Comparison of ENCODE assay signal across 8 mouse cellular contexts in genomic region chr1:46970470-46970869, GRCm38 (mm10).
A peak's percentile ranks its signal among the peaks of the same experiment; 100 is the strongest.
DNase-seq lines count a peak whose midpoint lies in the region; ATAC-seq lines count a peak whose summit lies in the region.

No protein-coding gene starts in this region.

- peak; percentile 48; the same call in 1 of the 2 replicates for ATAC-seq in frontal cortex, adult (ENCODE audit: low TSS enrichment)

- no peak for DNase-seq in frontal cortex, postnatal 14 days (ENCODE audit: low spot score in 2 of 2)
- DNase-seq in urinary bladder, adult 18-20 months (ENCODE audit: low spot score in 2 of 2), result peak; percentile 10 to 28
- DNase-seq in urinary bladder, postnatal 10 days (ENCODE audit: low spot score), result no peak
- DNase-seq in embryo, embryonic 11 days, result peak; percentile 52
- DNase-seq in heart, postnatal 4 days, result peak; percentile 74
- DNase-seq in lung, postnatal 25 days (ENCODE audit: low spot score), result peak; percentile 33
- peak; percentile 76 for DNase-seq in thymus, postnatal 4 days

Comparison
In these comparisons a context has a peak if more than half of its experiments do, and no peak if none do; other contexts are left out.
1. DNase-seq: peak in urinary bladder, adult 18-20 months (2 of 2), embryo, embryonic 11 days (single experiment), heart, postnatal 4 days (single experiment), lung, postnatal 25 days (single experiment) and thymus, postnatal 4 days (single experiment); none in frontal cortex, postnatal 14 days (0 of 2) and urinary bladder, postnatal 10 days (single experiment).